Mouse (Mus musculus) embryonic facial prominence, embryonic 14.5 days (tissue): ENCODE results near the gene Trak2. TPM values are rescaled to one million over a fixed set of nuclear protein-coding genes. Genes with fewer than 3 reads are reported as not detected.
"Not testable (repeated sequence)": the region's sequence is repeated elsewhere in the genome, so short reads cannot be mapped to it uniquely, and the experiment has no call there.

Source experiments
- ATAC-seq: fragments of 200-750 bp; cut with Nextera tagmentation; 2 replicates; pipeline ENCODE4 v1.8.0; 2017; ENCODE audit warnings: low read depth, moderate number of reproducible peaks, moderate TSS enrichment
- DNase-seq: peaks from one replicate; pipeline ENCODE4 v3.0.0-alpha.2; 2015; ENCODE audit warnings: low spot score
- H3K27ac ChIP-seq: fragments of 300-500 bp; sonication (generic); replicated peaks from 2 replicates; pipeline ENCODE4 v1.5.1; 2014; ENCODE audit warnings: low read depth, mild to moderate bottlenecking, low read length, moderate library complexity
- H3K27me3 ChIP-seq: fragments of 300-500 bp; sonication (generic); replicated peaks from 2 replicates; pipeline ENCODE4 v1.6.1; 2014; ENCODE audit warnings: low read length; ENCODE audit not compliant: control insufficient read depth, insufficient read depth
- H3K36me3 ChIP-seq: fragments of 300-500 bp; sonication (generic); 2 replicates; pipeline ENCODE4 v1.6.1; 2014; ENCODE audit warnings: low read length, mixed read lengths; ENCODE audit not compliant: control insufficient read depth, insufficient read depth
- H3K4me1 ChIP-seq: fragments of 300-500 bp; sonication (generic); 2 replicates; pipeline ENCODE4 v1.6.1; 2014; ENCODE audit warnings: antibody characterized with exemption, low read length; ENCODE audit not compliant: control insufficient read depth, insufficient read depth
- H3K4me2 ChIP-seq: fragments of 300-500 bp; sonication (generic); 2 replicates; pipeline ENCODE4 v1.6.1; 2014; ENCODE audit warnings: low read depth, mild to moderate bottlenecking, low read length, moderate library complexity, mixed read lengths
- H3K4me3 ChIP-seq: fragments of 300-500 bp; sonication (generic); 2 replicates; pipeline ENCODE4 v1.5.1; 2014; ENCODE audit warnings: low read depth, mild to moderate bottlenecking, low read length
- H3K9ac ChIP-seq: fragments of 300-500 bp; sonication (generic); 2 replicates; pipeline ENCODE4 v1.6.1; 2014; ENCODE audit warnings: low read depth, mild to moderate bottlenecking, low read length, moderate library complexity, mixed read lengths
- H3K9me3 ChIP-seq: fragments of 300-500 bp; sonication (generic); 2 replicates; pipeline ENCODE4 v1.6.1; 2016; ENCODE audit warnings: low read length; ENCODE audit not compliant: control insufficient read depth
- WGBS: fragments of 180-500 bp; shearing (Covaris S2); extraction: QIAGEN DNeasy Blood & Tissue Kit; methylation state at CpG from one replicate; pipeline ENCODE4 v1.1.7; 2014; 5-methylcytosine and 5-hydroxymethylcytosine counted together
- polyA plus RNA-seq: library from polyadenylated mRNA; unstranded; fragments of >200 nt; fragmentation: Nextera tagmentation; extraction: Ambion mirVana; gene quantifications from 2 replicates; pipeline ENCODE4 v1.2.1, GENCODE M21; 2014

The Trak2 gene
- polyA plus RNA-seq, 1 experiment from 2014 or later: 13.4 TPM

GRCm38 (mm10) chr1:58889826-58890546, 83.2 kb downstream of the Trak2 start:
- no peaks in the 10 kb centered on the region for H3K4me1 ChIP-seq
- no peak overlapping the region for H3K9ac ChIP-seq
- H3K4me3 ChIP-seq: no peak overlapping the region
- peak; percentile 33 for DNase-seq
- no peaks in the 10 kb centered on the region for H3K27me3 ChIP-seq
- no peaks in the 10 kb centered on the region for H3K36me3 ChIP-seq
- no peaks in the 10 kb centered on the region for H3K9me3 ChIP-seq
- H3K4me2 ChIP-seq: no peak overlapping the region
- 61% methylated on average over 5 of the region's 5 CpGs for WGBS
- H3K27ac ChIP-seq: no peak overlapping the region
- ATAC-seq: 0 out of 2 replicates have a peak, but pooled peaks have one; percentile 37

- 90% methylated on average over 4 of the region's 4 CpGs for WGBS
- Histone ChIP-seq H3K4me2 (no peak overlapping the region), H3K4me3 (no peak overlapping the region), H3K9me3 (no peaks in the 10 kb centered on the region), H3K27me3 (no peaks in the 10 kb centered on the region), H3K27ac (no peak overlapping the region), H3K36me3 (no peaks in the 10 kb centered on the region), H3K9ac (no peak overlapping the region), H3K4me1 (no peaks in the 10 kb centered on the region)
- no peak for DNase-seq
- ATAC-seq: no peak
Measured at GRCm38 (mm10) chr1:58885646-58886045, 87.6 kb downstream of the Trak2 start.

- not testable (repeated sequence) for DNase-seq, H3K36me3 ChIP-seq, H3K9me3 ChIP-seq, ATAC-seq, H3K27ac ChIP-seq, H3K4me1 ChIP-seq, H3K9ac ChIP-seq, H3K4me3 ChIP-seq, H3K4me2 ChIP-seq, H3K27me3 ChIP-seq
- 87% methylated on average over 9 of the region's 9 CpGs for WGBS
Measured at GRCm38 (mm10) chr1:58883279-58883678, 90.0 kb downstream of the Trak2 start.

GRCm38 (mm10) chr1:58879291-58879690, 93.9 kb downstream of the Trak2 start:
- not testable (repeated sequence) for H3K9me3 ChIP-seq, H3K4me3 ChIP-seq, H3K4me1 ChIP-seq, H3K36me3 ChIP-seq, H3K9ac ChIP-seq, H3K4me2 ChIP-seq, ATAC-seq, H3K27me3 ChIP-seq, H3K27ac ChIP-seq, DNase-seq
- 89% methylated on average over 2 of the region's 2 CpGs for WGBS

GRCm38 (mm10) chr1:58876500-58876899, 96.7 kb downstream of the Trak2 start:
- H3K4me3 ChIP-seq, H3K36me3 ChIP-seq, H3K9me3 ChIP-seq, H3K4me2 ChIP-seq, H3K9ac ChIP-seq, H3K4me1 ChIP-seq, ATAC-seq, DNase-seq, H3K27ac ChIP-seq, H3K27me3 ChIP-seq: not testable (repeated sequence)
- WGBS: 91% methylated on average over 4 of the region's 4 CpGs

GRCm38 (mm10) chr1:58860586-58860985, 112.6 kb downstream of the Trak2 start:
- H3K36me3 ChIP-seq, H3K9me3 ChIP-seq, H3K4me1 ChIP-seq, H3K27ac ChIP-seq, H3K4me2 ChIP-seq, DNase-seq, H3K4me3 ChIP-seq, H3K9ac ChIP-seq, ATAC-seq, H3K27me3 ChIP-seq: not testable (repeated sequence)
- 73% methylated on average over 3 of the region's 3 CpGs for WGBS

- H3K36me3 ChIP-seq, H3K9me3 ChIP-seq, H3K9ac ChIP-seq, H3K27ac ChIP-seq, DNase-seq, H3K4me3 ChIP-seq, ATAC-seq, H3K4me1 ChIP-seq, H3K4me2 ChIP-seq, H3K27me3 ChIP-seq: not testable (repeated sequence)
- 71% methylated on average over 13 of the region's 13 CpGs for WGBS
Measured at GRCm38 (mm10) chr1:58859738-58860365, 113.4 kb downstream of the Trak2 start.

- not testable (repeated sequence) for H3K27me3 ChIP-seq, H3K9ac ChIP-seq, ATAC-seq, H3K9me3 ChIP-seq, H3K4me3 ChIP-seq, H3K36me3 ChIP-seq, H3K4me1 ChIP-seq, H3K4me2 ChIP-seq, H3K27ac ChIP-seq
- WGBS: 68% methylated on average over 4 of the region's 4 CpGs
- DNase-seq: peak; percentile 16
Measured at GRCm38 (mm10) chr1:58859131-58859530, 114.1 kb downstream of the Trak2 start.

GRCm38 (mm10) chr1:58856811-58857210, 116.4 kb downstream of the Trak2 start:
- not testable (repeated sequence) for H3K27me3 ChIP-seq, H3K4me2 ChIP-seq, H3K4me3 ChIP-seq, H3K27ac ChIP-seq, ATAC-seq, H3K9me3 ChIP-seq, DNase-seq, H3K4me1 ChIP-seq, H3K9ac ChIP-seq, H3K36me3 ChIP-seq
- WGBS: 81% methylated on average over 3 of the region's 3 CpGs
